Mouse (Mus musculus) kidney, postnatal 36 days (tissue): ENCODE measurements at regions not wholly inside any gene's neighbourhood (a gene's known extent, or its start where the extent isn't known, plus 50 kb on each side); places are given as distances from the start of the nearest gene placed in this dataset.

Experiments used
- DNase-seq, 2 experiments: peaks; one replicate each; pipeline ENCODE4 v3.0.0; 2021 to 2022; ENCODE audit warnings: mixed read lengths in 2 of 2

GRCm38 (mm10) chr17:31776949-31777607 is 78.5 kb downstream of the Sik1 start:
- DNase-seq = peak; percentile 44 to 52

GRCm38 (mm10) chr17:31777751-31778150 is 77.9 kb downstream of the Sik1 start:
- no peak for DNase-seq

GRCm38 (mm10) chr17:31779466-31779865 is 76.1 kb downstream of the Sik1 start:
- DNase-seq = no peak

- no peak for DNase-seq
These were observed 73.4 kb downstream of the Sik1 start for GRCm38 (mm10) chr17:31782251-31782650.

- DNase-seq = no peak
These were observed 72.5 kb downstream of the Sik1 start for GRCm38 (mm10) chr17:31783071-31783470.

- DNase-seq = peak; percentile 76 to 81
These were observed 67.3 kb downstream of the Sik1 start for GRCm38 (mm10) chr17:31788316-31788715.

- peak; percentile 57 to 75 for DNase-seq
These were observed 66.5 kb downstream of the Sik1 start for GRCm38 (mm10) chr17:31789068-31789583.

- DNase-seq = peak; percentile 60 to 64
These were observed 65.7 kb downstream of the Sik1 start for GRCm38 (mm10) chr17:31789906-31790279.

- DNase-seq = peak; percentile 52 to 56
These were observed 65.1 kb downstream of the Sik1 start for GRCm38 (mm10) chr17:31790280-31791063.

- no peak for DNase-seq
These were observed 63.9 kb downstream of the Sik1 start for GRCm38 (mm10) chr17:31791656-31792055.

GRCm38 (mm10) chr17:31793040-31793439 is 62.6 kb downstream of the Sik1 start:
- no peak for DNase-seq

- DNase-seq = peak; percentile 44 to 59
These were observed 62.1 kb downstream of the Sik1 start for GRCm38 (mm10) chr17:31793521-31793920.

- peak; percentile 7 to 47 for DNase-seq
These were observed 61.6 kb downstream of the Sik1 start for GRCm38 (mm10) chr17:31793964-31794363.
